Mouse (Mus musculus) liver, postnatal 0 days (tissue): ENCODE measurements at regions not wholly inside any gene's neighbourhood (a gene's known extent, or its start where the extent isn't known, plus 50 kb on each side); places are given as distances from the start of the nearest gene placed in this dataset.

Experiments
- ATAC-seq: fragments of 200-750 bp; cut with Nextera tagmentation; 2 replicates; pipeline ENCODE4 v1.8.0; 2017; ENCODE audit warnings: mild to moderate bottlenecking, moderate library complexity
- DNase-seq: peaks from one replicate; pipeline ENCODE4 v3.0.0-alpha.2; 2016
- H3K27ac ChIP-seq: fragments of 300-500 bp; sonication (generic); 2 replicates; pipeline ENCODE4 v1.5.1; 2014; ENCODE audit warnings: antibody characterized with exemption, moderate library complexity, mild to moderate bottlenecking, low read depth
- H3K27me3 ChIP-seq: fragments of 300-500 bp; sonication (generic); 2 replicates; pipeline ENCODE4 v1.6.1; 2014; ENCODE audit warnings: low read length, control low read depth, mixed read lengths; ENCODE audit not compliant: insufficient read depth
- H3K36me3 ChIP-seq: fragments of 300-500 bp; sonication (generic); replicated peaks from 2 replicates; pipeline ENCODE4 v1.6.1; 2014; ENCODE audit warnings: mild to moderate bottlenecking, control low read depth, low read length, moderate library complexity, mixed read lengths; ENCODE audit not compliant: insufficient read depth
- H3K4me1 ChIP-seq: fragments of 300-500 bp; sonication (generic); 2 replicates; pipeline ENCODE4 v1.6.1; 2014; ENCODE audit warnings: antibody characterized with exemption, mild to moderate bottlenecking, control low read depth; ENCODE audit not compliant: insufficient read depth
- H3K4me2 ChIP-seq: fragments of 300-500 bp; sonication (generic); 2 replicates; pipeline ENCODE4 v1.6.1; 2014; ENCODE audit warnings: low read depth, mild to moderate bottlenecking, low read length, moderate library complexity, mixed read lengths
- H3K4me3 ChIP-seq: fragments of 300-500 bp; sonication (generic); 2 replicates; pipeline ENCODE4 v1.5.1; 2014; ENCODE audit warnings: low read depth, low read length
- H3K9ac ChIP-seq: fragments of 300-500 bp; sonication (generic); replicated peaks from 2 replicates; pipeline ENCODE4 v1.6.1; 2014; ENCODE audit warnings: mild to moderate bottlenecking, moderate library complexity
- H3K9me3 ChIP-seq: fragments of 300-500 bp; sonication (generic); 2 replicates; pipeline ENCODE4 v1.6.1; 2016; ENCODE audit warnings: mild to moderate bottlenecking, control low read depth, low read length, mixed read lengths
- CTCF ChIP-seq: sonication (generic); IDR thresholded peaks from 2 replicates; pipeline ENCODE4 v1.5.1; 2016; ENCODE audit warnings: antibody characterized with exemption, low read depth
- EP300 ChIP-seq: IDR thresholded peaks from 2 replicates; pipeline ENCODE4 v1.6.1; 2016; ENCODE audit warnings: antibody characterized with exemption, low read depth, mild to moderate bottlenecking
- WGBS: fragments of 180-500 bp; shearing (Covaris S2); extraction: QIAGEN DNeasy Blood & Tissue Kit; methylation state at CpG from one replicate; pipeline ENCODE4 v1.1.7; 2014; ENCODE audit not compliant: insufficient replicate concordance; 5-methylcytosine and 5-hydroxymethylcytosine counted together

DNA sequence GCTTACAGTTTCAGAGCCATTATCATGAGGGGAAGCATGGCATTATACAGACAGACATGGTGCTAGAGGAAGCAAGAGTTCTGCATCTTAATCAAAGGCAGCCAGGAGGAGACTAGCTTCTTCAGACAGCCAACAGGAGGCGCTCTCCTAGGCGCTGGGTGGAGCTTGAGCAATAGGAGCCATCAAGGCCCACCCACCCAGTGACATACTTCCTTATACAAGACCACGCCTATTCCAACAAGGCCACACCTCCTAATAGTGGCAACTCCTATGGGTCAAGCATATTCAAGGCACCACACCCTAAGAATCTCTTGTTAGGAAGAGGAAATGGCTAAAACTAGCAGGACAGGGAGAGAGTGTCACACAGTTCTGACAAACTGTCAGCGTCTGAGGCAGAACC lies 94.3 kb downstream of the Atp23 start:
- 83% methylated on average over 4 of the region's 4 CpGs for WGBS
- H3K36me3 ChIP-seq: no peaks in the 10 kb centered on the region
- H3K27ac ChIP-seq: no peak overlapping the region
- no peak overlapping the region for H3K9ac ChIP-seq
- no peak for TF ChIP-seq CTCF
- TF ChIP-seq EP300: no peak
- no peaks in the 10 kb centered on the region for H3K9me3 ChIP-seq
- H3K4me2 ChIP-seq: no peak overlapping the region
- DNase-seq (no peak), ATAC-seq (no peak)
- H3K27me3 ChIP-seq: no peaks in the 10 kb centered on the region
- H3K4me3 ChIP-seq: no peak overlapping the region
- no peaks in the 10 kb centered on the region for H3K4me1 ChIP-seq

DNA sequence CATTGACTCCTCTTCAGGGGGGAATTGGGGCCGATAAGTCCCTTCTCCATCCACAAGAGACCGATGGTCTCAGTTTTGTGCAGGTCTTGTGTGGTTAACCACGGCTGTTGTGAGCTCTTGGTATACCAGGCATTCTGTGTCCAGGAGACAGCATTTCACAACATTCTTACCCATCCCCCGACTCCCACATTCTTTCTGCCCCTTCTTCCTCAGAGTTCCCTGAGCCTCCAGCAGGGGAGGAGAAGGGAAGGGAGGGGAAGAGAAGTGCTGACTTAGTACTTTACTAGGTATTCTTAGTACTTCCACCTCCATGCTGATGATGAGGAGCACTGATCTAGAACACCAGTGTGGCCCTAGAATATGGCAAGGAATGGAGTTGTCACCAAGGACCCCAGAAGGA lies 98.4 kb downstream of the Atp23 start:
- Histone ChIP-seq H3K27me3 (no peaks in the 10 kb centered on the region), H3K9ac (no peak overlapping the region), H3K4me1 (no peaks in the 10 kb centered on the region), H3K9me3 (no peaks in the 10 kb centered on the region), H3K27ac (no peak overlapping the region), H3K36me3 (no peaks in the 10 kb centered on the region), H3K4me3 (no peak overlapping the region), H3K4me2 (no peak overlapping the region)
- TF ChIP-seq EP300: no peak
- TF ChIP-seq CTCF: no peak
- 42% methylated on average over 4 of the region's 4 CpGs for WGBS
- DNase-seq: no peak
- ATAC-seq: no peak

DNA sequence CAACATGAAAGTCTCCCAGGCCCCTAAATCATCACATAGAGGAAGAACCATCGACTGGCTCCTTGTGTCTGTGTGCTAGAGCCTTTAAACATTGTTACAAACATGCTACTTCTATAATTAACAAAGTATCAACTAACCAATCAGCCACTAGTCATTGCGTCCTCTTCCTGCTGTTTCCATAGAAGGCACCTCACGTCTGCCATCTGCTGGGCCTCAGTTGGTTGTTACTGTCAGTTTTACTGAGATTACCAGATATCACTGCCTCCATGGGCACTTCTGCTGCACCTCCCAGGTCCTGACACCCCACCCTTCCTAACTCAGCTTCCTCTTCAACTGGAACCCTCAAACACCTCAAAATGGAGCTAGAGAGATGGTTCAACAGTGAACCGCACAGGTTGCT lies 101.8 kb downstream of the Atp23 start:
- Histone ChIP-seq H3K4me2 (no peak overlapping the region), H3K27ac (no peak overlapping the region), H3K36me3 (no peaks in the 10 kb centered on the region), H3K27me3 (no peaks in the 10 kb centered on the region), H3K9me3 (no peaks in the 10 kb centered on the region), H3K9ac (no peak overlapping the region), H3K4me1 (no peaks in the 10 kb centered on the region), H3K4me3 (no peak overlapping the region)
- no peak for DNase-seq
- ATAC-seq: no peak
- TF ChIP-seq CTCF (0 out of 2 replicates have a peak, but pooled peaks have one; percentile 22), EP300 (no peak)
- WGBS: 47% methylated on average over 4 of the region's 4 CpGs

DNA sequence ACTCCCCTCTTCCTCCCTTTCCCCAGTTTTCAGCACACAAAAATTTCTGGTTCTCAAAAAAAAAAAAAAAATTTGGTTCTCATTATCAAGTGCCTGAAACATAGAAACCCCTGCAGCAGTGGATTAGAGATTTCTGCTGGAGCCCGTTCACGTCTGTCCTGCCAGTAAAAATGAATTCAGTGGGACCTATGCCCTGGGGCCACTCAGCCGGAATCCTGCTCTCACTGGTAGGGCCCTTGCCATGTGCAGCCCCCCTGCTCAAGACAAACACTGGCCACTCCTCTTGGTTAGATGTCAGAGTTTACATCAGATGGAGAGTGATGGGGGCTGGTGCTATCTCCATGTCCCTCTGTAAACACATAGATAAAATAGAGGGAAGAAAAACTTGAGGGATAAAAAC lies 108.0 kb downstream of the Atp23 start:
- H3K27ac ChIP-seq: no peak overlapping the region
- no peaks in the 10 kb centered on the region for H3K9me3 ChIP-seq
- DNase-seq: no peak
- no peaks in the 10 kb centered on the region for H3K36me3 ChIP-seq
- no peak for TF ChIP-seq CTCF
- no peak for TF ChIP-seq EP300
- WGBS: 68% methylated on average over 3 of the region's 3 CpGs
- H3K27me3 ChIP-seq: no peaks in the 10 kb centered on the region
- no peak overlapping the region for H3K9ac ChIP-seq
- no peak overlapping the region for H3K4me2 ChIP-seq
- no peaks in the 10 kb centered on the region for H3K4me1 ChIP-seq
- no peak overlapping the region for H3K4me3 ChIP-seq
- no peak for ATAC-seq

DNA sequence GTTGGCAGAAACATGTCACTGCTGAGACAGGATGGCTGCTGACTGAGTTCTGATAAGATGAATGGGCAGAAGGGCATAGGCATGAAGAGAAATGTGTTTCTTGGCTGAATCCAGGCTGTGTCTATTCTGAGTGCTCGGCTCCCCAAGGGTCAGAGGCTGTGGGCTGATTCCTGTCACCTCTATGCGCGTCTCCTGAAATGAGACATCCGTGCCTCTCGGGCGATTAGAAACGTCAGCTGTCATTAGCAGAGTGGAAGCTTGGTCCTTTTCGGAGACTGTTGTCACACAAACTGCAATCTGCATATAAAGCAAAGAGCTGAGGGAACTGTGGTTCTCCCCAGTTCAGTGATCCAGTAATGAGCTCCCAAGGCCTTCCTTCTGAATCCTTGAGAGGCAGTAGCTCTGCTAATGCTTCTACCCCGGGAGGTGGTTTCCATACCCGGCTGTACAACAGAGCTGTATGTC lies 108.8 kb downstream of the Atp23 start:
- Histone ChIP-seq H3K9ac (no peak overlapping the region), H3K4me3 (no peak overlapping the region), H3K27ac (no peak overlapping the region), H3K9me3 (no peaks in the 10 kb centered on the region), H3K27me3 (no peaks in the 10 kb centered on the region), H3K36me3 (no peaks in the 10 kb centered on the region), H3K4me1 (no peaks in the 10 kb centered on the region), H3K4me2 (no peak overlapping the region)
- WGBS: 74% methylated on average over 10 of the region's 10 CpGs
- ATAC-seq (no peak), DNase-seq (no peak)
- TF ChIP-seq CTCF (no peak), EP300 (no peak)

DNA sequence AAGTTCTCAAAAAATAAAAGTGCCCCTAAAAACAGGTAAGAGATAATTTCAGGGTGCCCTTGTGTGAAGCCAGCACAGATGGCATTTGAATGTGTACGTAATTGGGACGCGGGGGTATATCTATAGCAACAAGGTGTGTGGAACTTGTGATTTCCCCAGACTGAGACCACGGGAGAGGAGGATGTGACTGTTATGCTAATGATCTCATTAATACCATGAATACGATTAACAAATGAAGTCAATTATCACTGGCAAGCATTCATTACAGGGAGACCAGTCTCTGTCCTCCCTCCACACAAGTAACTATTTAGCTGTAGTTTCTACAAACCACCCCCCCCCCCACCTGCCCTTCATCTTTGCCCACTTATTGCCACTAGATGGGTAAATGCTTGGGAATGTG lies 112.9 kb downstream of the Atp23 start:
- Histone ChIP-seq H3K36me3 (no peaks in the 10 kb centered on the region), H3K9me3 (no peaks in the 10 kb centered on the region), H3K27ac (no peak overlapping the region), H3K27me3 (no peaks in the 10 kb centered on the region), H3K4me1 (no peaks in the 10 kb centered on the region), H3K9ac (no peak overlapping the region), H3K4me2 (no peak overlapping the region), H3K4me3 (no peak overlapping the region)
- TF ChIP-seq EP300 (no peak), CTCF (no peak)
- WGBS: 88% methylated on average over 5 of the region's 5 CpGs
- DNase-seq: no peak
- ATAC-seq: no peak

DNA sequence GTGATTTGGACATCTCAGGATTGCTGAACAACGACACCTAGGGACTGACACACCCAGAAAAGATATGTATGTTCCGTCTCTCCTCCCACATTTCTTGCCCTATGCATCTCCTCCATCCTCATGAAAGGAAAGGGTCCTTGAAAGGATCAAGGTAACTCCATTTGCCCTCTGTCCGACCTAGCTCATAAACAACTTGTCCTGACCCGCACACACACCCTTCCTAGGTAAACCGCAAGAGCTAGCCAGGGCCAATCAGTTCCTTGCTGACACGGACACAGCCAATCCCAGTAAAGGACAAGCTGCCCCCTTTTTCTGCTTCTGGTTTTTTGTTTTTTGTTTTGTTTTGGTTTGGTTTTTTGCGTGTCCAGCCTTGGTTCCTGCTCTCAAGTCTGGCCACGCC lies 118.0 kb downstream of the Atp23 start:
- no peak for DNase-seq
- H3K27ac ChIP-seq: no peak overlapping the region

More for the DNA sequence above, 118.0 kb downstream of the Atp23 start:
- Histone ChIP-seq H3K4me2 (no peak overlapping the region), H3K9ac (no peak overlapping the region), H3K4me3 (no peak overlapping the region), H3K9me3 (no peaks in the 10 kb centered on the region), H3K27me3 (no peaks in the 10 kb centered on the region), H3K4me1 (no peaks in the 10 kb centered on the region), H3K36me3 (no peaks in the 10 kb centered on the region)
- TF ChIP-seq EP300 (no peak), CTCF (no peak)
- ATAC-seq: no peak
- WGBS: 86% methylated on average over 8 of the region's 8 CpGs
